Mouse (Mus musculus) E14TG2a.4 (cell line): ENCODE measurements around the gene 4933402J07Rik.

Experiments
- CTCF ChIP-seq: conservative IDR thresholded peaks from 2 replicates; pipeline ENCODE4 v1.5.1; 2014; ENCODE audit warnings: low read length
- NANOG ChIP-seq: IDR thresholded peaks from 2 replicates; pipeline ENCODE4 v1.6.1; 2014; ENCODE audit warnings: borderline replicate concordance, low read length, mixed read lengths

DNA sequence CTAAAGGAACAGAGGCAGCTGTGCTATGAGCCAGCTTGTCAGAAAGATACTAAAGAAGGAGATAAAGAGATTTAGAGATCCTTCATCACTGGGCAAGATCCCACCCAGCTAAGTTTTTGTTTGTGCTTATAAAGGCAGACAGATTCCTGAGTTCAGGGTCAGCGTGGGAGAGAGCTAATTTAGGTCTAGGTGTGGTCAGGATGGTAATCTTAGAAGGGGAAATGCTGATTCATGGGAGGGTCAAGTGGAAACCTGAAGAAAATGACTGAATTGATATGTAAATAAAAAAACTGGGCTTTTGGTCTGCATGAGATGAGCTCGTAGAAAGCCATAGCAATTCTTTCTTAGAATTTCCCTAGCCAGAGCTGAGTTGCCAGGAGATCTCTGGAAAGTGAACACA, 2.9 kb upstream of the 4933402J07Rik start:
- TF ChIP-seq CTCF (no peak), NANOG (no peak)
